Mouse (Mus musculus) heart, adult 18-20 months (tissue): Measurements from ENCODE around the gene Akap8l. TPM values are rescaled to one million over a fixed set of nuclear protein-coding genes. Genes with fewer than 3 reads are reported as not detected.

Experiments used
- DNase-seq, 2 experiments: peaks; one replicate each; pipeline ENCODE4 v3.0.0; 2021 to 2022; ENCODE audit warnings: mixed read lengths in 1 of 2
- total RNA-seq, 2 experiments: library from RNA; stranded (reverse); gene quantifications; 2 replicates each; pipeline ENCODE4 v1.2.3; 2021

The Akap8l gene
- total RNA-seq, 2 experiments from 2014 or later, result 39.1 to 44.6 TPM

DNA sequence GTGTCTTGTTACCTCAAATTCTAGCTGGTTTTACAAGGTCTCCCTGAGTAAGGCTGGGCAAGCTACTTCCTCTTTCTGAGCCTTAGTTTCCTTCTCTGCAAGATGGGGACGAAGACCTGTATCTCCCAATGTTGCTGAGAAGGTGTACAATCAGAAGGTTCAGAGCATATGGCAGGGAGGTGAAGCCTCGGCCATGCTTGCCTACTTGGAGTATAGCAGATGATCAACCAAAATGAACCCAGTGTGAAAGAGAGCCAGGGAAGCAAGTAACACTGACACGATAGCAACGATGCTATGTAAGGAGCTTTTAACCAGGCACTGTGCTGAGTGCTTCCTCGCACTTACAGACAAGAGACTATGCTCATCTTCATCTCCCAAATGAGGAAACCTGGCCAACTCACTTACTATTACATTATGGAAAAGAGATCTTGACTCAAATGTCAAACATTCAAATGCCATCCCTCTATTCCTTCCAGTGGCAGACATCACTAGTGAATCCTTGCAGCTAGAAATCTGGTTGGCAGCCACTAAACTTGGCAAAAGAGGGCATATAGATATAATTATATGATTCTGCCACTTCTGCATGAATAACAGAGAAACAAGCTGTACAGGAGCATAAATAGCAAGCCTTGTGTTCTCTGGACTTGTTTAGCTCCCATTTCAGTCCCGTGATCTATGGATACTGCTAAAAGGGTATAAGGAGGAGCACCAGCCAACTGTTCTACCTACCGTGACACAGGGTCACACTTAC is 8.0 kb upstream of the Akap8l start:
- no peak for DNase-seq

DNA sequence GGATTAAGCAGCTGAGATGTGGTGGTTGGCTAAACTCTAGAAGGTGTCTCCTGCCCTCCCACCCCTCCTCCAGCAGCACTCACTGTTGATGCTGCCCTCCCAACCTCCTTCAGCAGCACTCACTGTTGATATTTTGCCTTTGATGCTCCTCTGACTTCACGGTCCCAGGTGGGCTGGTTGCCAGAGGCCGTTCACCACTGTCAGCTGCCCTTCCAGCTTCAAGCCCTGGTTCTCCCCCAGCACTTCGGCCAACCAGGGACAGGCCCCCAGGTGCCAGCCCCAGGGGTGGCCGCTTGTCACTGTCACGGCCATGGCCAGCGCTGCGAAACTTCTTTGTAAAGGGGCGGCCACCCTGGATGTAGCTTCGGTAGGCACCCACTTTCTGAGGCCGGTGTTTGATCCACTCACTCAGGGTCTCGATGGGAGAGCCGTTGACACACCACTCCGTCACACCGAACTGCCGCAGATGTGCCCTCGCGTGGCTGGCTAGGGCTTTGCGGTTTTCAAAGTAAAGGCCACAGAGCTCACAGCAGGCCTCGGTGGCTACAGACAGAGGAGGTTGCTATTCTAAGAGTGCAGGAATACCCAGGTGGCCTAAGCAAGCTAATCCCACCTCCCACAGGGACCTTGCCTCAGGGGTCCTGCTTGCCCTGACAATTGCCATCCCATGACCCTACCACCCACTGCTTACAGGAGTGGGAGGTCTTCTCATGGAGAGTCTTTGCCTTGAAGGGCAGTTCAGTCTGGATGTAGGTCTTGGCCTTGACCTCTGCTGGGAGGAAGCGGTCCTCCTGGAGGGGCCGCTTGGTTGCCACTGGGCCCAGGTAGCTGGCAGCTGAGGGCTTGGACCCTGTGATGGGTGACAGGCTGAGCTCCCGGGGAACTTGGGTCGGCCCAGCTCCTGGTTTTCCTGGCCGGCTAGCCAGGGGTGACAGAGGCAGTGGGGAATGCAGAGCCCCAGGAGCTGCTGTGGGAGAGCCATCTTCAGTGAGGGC is 6.7 kb upstream of the Akap8l start:
- DNase-seq, result no peak

DNA sequence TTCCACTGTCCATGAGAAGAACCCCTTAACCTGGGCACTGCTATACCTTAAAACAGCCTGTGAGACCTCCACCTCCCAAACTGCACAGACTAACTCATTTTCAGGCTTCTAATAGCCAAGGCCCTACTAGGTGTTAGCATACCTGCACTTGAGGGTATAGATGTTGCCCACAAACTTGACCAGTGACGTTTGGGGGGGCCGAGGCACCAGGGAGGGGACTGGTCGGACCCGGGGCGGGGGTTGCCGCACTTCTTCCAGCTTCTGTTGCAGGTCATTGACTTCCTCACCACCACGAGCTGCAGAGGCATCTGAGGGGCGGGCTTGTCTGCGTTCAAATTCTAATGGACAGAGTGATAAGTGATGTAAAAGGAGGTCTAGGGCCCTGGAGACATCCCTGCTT is 5.9 kb upstream of the Akap8l start:
- DNase-seq, result no peak

DNA sequence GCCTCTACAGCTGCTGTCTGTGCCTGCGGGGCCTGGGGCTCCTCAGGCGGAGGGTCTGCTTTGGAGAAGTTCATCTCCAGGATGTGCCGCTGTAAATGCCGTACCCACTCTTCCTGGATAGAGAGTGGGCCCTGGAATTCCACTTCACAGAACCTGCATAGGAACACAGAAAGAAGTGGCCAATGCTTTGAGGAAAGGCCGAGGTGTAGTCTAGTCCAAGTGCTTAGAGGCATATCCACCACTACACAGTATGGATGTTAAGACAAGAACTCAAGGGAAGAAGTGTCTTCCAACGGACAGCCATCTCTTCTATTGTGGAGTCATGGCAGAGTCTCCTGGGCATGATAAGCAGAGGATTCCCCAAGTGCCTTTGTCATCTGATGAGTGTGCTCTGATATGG is 4.6 kb upstream of the Akap8l start:
- DNase-seq, result no peak

DNA sequence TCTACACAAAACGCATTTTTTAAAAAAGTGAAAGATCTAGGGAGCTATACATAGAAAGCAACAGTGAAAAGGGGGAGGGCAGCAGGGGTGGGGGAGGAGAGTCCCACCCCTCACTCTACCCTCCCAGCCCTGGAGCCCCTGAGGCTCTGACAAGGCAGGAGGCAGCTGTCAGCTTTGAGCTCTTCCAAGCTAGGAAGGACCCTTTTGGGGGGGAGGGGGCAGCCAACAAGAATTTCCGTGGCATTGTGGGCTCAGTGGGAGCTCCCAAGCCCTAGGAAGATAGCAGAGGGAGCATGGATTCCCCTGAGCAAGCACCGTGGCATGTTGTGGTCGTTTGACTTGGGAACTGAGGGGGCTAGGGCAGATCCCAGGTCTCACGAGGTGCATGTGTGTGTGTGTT is 3.8 kb upstream of the Akap8l start:
- no peak for DNase-seq

DNA sequence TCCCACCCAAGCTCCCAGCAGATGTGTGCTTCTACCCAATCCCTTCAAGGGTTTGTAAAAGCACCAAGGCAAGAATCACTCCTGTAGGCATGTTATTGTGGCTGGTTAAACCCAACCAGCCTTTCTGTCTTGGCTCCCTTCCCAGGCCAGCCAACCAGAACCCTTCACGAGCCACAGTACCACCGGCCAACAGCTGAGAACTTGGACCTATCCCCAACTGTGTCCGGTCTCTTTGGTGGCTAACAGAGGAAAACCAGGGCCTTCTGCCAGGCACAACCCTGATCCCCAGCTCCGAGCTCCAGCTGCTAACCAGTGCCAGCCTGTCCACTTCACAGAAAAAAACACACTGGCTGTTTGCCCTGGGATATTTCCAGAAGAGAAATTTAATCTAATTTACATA is 3.3 kb upstream of the Akap8l start:
- peak; percentile 77 to 86 for DNase-seq

DNA sequence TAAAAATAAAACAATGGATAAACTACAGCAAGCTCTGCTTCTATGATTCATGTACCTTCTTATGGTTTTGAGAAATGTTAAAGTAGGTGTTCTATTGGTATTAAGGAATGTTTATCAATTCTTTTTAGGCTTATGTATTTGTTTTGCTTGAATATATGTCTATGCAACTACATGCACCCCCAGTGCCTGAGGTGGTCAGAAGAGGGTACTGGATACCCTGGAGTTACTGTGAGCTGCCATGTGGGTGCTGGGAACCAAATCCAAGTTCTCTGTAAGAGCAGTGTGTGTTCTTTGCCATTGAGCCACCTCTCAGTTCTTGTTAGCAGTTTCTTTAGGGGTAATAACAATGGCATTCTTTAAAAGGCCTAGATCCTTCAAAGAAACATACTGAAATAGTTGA is 1.3 kb upstream of the Akap8l start:
- DNase-seq, result no peak

DNA sequence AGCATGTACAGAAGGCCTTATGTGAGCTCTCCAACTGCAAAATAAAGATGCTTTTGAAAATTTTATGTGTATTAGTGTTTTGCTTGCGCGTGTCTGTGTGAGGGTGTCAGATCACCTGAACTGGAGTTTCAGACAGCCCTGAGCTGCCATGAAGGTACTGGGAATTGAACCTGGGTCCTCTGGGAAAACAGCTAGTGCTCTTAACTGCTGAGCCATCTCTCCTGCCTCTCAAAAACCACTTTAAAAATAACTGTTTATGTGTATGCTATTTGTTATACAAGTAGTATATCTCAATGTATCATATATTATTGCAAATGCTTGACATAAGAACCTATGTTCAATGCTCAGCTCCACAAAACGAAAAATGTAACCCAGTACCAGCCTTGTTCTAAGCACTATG is 862 bp upstream of the Akap8l start:
- no peak for DNase-seq

DNA sequence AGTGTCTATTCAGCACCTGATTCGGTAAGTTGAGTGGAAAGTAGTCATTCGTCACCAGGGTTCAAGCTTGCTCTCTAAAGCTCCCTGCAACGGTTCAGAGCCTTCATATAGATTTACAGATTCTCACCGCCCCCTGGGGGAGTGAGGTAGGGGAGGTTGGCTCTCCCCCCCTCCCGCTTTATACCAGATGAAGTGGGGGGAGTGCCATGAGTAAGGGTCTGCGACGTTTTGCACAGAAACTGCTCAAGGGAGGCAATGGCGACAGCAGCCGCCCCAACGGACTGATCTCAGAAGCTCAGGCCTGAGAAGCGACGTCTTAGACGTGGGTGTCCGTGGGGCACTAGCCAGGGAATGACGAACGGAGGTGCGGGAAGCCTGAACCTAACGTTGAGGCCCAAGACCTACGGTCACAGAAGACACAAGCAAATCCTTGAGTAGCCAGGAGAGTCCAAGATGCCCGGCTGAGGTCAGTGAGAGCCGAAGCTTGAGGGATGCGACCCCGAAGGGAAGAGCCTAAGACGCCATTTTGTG is 491 bp downstream of the Akap8l start:
- no peak for DNase-seq

DNA sequence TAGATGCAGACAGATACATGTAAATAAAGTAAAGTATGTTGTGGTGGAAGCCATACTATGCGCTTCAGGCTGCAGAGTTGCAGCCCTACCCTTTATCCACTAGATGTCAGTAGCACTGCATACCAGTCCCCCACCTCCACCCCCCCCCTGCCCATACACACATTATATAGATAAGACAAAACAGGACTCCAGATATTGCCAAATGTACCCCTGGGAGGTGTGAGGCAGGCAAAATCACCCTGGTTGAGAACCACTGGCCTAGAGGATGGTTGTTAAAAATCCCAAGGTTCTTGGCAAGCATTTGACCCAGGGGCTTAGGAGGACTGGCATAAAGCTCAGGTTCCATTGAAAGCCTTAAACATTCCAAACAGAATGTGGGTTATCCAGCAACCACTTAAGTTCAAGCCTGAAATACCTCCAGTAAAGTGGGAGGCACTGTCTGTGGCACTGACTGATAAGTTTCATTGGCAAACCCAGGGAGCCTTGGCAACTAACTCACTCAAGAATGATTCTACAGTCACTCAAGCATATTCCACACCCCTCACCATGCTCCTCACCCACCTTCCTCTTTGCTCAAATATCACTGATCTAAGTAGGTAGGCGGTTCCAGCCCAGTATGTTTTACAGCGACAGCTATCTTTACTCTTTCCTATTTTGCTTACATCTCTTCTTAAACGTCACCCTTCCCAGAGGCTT is 1.2 kb downstream of the Akap8l start:
- DNase-seq, result peak; percentile 25 to 64

DNA sequence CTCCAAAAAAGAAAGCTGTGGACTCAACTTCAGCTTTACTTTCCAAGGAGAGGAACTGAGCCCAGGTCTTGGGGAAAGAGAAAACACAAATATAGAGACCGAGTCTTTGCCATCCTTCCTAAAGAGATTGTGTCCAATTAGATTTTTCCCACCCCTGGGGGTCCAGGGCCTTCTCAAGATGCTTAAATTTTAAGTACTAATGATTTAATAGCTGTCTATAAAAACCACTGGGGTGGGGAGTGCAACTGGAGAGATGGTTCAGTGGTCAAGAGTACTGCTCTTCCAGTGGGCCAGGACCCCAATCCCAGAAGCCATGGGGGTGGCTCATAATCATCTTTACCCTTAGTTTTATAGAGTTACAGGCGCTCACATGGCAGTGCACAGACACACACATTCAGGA is 2.0 kb downstream of the Akap8l start:
- no peak for DNase-seq

DNA sequence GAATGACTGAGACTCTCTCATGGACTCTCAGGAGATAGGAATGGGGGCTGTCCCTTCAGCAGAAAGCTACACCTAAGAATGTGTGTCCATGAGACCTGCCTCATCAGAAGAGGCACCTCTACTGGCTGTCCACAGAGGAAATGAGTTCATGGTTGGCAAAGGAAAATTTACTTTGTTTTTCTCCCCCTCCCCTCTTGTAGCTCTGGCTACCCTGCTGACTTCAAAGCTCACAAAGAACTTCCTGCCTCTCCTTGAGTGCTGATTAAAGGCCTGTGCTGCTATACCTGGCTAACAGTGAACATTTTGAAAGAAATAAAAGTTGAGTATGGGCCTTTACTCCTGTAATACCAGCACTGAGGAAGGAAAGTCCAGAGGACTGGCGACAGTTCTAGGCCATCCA is 9.3 kb downstream of the Akap8l start:
- no peak for DNase-seq

DNA sequence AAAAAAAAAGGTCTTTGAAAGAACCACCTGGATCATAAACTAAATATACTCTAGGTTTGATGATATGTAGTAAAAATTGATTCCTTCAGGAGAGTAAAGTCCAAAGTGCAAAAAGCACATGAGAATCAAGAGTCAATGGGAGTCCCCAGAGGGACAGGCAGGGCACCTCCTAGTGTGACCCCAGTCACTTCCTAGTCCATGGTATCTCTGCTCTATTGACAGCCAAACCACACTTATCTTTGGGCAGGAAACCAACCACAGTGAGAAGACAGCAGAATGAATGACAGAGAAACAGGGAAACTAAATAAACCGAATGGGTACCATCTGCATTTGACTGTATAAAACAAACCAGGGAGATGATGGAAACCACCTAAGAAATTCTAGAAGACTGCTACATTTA is 10.3 kb downstream of the Akap8l start:
- no peak for DNase-seq

DNA sequence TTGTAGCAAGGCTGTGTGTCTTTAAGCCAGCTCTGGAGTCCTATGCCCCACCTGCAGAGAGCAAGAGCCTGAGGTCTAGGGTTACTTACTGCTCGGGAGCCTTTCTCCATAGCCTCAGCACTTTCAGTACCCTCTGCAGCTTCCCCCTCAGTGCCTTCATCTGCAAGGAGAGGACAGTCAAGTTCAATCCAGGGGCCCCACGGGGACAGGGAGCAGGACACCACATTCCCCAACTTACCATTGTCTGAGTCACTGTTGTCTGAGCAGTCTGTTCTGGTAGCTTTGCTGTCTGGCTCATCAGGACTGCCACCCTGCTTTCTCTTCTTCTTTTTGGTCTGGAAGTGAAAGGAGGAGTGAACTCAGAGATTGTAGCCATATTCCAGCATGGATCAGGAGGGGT is 14.5 kb downstream of the Akap8l start:
- DNase-seq, result peak in 1 of 2 experiments; percentile 38

DNA sequence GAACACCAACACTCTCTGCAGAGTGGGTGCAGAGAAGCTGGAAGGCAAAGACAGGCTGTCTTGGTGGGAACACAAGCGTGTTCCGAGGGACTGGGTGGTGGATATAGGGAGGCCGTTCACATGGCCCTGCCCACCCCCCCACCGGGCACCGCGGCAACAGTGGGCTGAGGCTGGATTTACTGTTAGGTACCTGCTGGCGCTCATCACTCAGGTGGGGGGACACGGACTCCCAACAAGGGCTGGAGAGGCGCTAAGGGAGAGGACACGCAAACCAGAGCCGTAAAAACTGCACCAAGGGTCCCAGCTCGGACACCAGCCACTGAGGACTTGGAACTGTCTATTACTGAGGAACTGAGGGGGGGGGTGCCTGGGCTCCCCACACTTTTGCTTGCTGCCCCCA is 15.5 kb downstream of the Akap8l start:
- no peak for DNase-seq

DNA sequence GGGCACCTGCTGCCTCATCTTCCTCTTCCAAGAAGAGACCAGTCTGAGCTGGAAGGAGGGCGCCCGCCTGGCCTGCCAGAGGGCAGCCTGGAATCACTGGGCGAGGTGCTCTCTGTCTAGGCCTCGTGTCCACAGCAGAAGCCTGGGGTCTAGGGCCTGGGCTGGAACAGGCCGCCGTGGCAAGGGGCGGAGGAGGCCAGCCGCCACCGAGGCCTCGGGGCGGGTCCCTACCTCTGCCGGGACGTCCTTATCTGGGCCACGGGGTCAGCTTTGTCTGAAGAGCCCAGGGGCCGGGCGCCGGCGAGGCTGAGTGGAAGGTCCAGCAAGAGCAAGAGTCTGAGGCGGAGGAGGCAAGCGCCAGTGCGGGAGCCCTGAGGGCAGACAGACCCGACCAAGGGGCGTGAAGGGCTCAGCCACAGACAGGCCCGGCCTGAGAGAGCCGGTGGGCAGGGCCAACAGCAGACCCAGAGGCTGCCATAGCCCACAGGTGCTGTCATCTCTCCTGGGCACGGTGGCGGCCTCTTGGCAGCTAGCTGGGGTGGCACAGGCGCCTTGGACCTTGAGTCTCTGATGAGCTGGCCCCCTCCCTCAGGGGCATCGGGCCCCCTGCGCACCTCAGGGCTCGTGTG is 16.6 kb downstream of the Akap8l start:
- DNase-seq, result no peak

DNA sequence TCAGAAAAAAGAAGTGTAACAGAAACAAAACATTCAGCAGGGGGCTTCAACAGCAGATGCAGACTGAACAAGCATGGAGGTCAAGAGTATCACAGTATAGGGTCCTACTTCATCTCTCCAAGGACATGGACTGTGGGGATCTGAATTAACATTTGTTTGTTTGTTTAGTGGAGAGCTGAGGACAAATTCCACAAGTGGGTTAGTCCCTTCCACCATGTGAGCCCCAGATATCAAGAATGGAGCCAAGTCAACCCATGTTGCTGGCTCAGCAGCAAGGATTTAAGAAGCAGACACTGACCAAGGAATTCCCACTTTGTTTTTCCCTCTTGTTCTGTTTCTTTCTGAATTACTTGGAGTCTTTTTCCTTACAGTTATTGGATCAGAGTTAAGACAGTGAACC is 22.9 kb downstream of the Akap8l start:
- no peak for DNase-seq

DNA sequence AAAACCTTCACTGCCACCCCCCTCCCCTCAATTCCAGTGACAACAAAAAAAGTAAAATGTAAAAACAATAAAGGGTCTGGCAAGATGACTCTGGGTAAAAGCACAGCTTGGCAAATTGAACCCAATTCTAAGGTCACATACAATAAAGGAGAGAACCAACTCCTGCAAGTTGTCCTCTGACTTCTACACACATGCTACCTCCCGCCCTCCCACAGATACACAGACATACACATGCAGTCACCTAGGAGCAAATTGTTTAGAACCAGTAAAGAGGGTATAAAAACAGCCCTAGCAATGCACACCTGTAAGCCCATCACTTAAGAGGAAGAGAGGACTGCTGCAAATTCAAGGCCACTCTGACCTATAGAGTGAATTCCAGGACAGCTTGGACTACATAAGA is 27.6 kb downstream of the Akap8l start:
- no peak for DNase-seq

DNA sequence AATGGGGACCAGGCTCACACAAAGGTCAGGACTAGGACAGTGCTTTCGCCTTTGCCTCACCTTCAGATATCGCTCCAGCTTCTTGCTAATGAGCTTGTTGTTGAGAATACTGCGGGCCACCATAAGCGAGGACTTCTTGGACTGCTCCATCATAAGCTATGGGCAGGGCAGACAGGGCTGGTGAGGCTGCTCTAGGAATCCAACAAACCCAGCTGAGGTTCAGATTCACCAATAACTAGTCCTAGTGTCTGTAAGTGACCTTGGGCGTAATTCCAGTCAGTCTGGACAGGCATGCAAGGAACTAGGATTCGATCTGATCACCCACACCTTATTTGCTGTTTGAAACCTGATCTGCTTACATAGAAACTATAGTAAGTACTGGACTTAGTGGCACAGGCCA is 28.6 kb downstream of the Akap8l start:
- DNase-seq, result peak in 1 of 2 experiments; percentile 33

DNA sequence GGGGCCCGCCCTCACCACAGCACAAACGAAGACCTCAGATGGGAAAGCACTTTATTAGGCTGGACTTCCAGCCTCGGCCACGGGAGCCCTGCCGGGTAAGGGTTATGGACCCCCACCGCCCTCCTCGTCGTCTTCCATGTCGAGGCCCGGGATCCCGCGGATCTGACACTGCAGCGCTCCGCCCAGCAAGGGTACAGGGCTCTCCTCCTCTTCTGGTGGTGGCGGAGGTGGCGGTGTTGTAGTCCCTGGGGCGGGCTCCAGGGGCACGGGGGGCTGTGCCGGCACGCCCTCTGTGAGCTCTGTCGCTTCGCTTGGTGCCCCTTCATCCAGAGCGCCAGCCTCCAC is 29.0 kb downstream of the Akap8l start:
- DNase-seq, result no peak

DNA sequence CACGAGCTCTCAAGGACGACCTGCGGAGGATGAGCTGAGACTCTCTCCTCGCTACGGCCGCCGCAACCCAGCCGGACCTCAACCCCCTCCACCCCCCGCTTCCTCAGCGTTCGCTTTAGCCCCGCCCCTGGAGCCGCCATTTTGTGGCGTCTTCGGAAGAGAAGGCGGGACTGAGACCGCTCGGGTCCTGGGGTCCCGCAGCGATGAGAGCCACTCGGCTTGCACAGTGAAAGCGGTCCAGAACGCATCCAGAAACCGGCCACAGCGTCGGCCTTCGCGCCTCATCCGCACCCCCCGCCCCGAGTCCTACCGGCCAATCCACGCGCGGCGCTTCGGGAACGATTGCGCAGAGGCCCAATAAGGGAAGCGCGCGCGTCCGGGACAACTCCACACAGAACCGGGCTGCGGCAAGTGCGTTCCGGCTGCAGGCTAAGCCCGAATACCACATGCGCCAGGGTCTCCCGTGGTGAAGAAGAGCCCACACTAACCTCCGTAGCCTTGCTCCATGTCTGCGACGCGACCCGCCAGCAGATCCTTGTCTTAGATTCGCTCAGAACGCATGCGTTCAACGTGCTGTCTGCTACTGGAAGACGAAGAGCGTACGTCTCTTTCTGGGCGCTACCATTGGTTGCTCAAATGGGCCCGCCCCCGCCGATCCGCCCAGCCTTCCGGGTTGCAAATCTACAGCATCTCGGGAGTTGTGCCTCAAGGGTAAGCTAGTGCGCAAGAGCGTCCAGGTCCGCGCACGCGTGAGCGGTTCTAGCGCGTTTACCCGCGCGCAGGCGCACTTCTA is 29.6 kb downstream of the Akap8l start, which contains the start of gene Akap8:
Gene Akap8 (minus strand): TSS at position 642 of the 793 bp plus-strand sequence.
- DNase-seq, result peak; percentile 98 to 99
